Mouse (Mus musculus): ENCODE results near the gene 2810408A11Rik. TPM values are rescaled to one million over a fixed set of nuclear protein-coding genes. Genes with fewer than 3 reads are reported as not detected.

The 2810408A11Rik gene
- 3.1 TPM for polyA plus RNA-seq (2015; fragmentation: Illumina TruSeq; extraction: RNeasy Lipid Tissue Mini Kit (QIAGEN cat#74804); ENCODE audit: insufficient read depth, low replicate concordance)

DNA sequence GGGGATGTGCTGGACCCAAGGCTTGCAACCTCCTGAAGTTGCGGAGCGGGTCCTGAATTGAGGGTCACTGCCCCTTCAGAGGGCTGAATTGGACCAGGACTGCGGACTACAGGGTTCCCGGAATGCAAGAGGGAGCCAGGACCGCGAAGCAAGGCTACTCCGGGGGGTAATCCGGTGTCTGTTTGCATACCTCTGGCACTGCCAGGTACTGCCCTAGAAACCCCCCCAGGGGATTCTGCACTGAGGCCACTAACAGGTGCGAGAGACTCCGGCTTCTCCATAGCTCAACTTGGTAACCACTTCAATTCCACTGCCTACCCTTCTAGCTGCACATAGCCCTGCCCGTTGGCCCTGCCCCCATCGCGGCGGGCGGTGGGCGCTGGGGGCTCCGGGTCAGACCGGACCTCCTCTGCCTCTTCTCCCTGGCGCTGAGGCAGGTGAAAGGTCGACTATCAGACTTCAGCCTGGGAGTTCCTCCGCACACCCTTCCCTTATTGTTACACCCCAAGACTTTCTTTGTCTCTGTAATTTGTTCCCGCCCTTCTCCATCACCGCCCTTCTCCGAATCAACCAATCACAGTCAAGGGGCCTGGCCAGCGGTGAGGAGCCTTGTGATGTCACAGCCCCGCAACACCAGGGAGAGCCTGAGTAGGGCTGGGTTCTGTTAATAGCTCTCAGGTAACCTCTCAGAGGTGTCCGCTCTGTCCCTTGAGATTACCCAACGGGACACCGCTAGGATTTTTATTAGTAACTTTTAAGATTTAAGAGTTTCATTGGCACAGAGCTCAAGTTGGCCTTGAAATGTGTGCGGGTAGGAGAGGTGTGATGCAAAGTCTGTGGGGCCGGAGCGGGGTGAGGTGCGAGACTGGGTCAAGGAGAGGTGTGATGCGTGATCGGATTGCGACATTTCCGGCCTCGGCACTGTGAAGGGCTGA is at the start of gene 2810408A11Rik, which contains the start of gene Neurl4:
2810408A11Rik (minus strand) TSS at position 517 of the 935 bp plus-strand sequence.
Neurl4 (plus strand) TSS at position 602 of the 935 bp plus-strand sequence.

DNA sequence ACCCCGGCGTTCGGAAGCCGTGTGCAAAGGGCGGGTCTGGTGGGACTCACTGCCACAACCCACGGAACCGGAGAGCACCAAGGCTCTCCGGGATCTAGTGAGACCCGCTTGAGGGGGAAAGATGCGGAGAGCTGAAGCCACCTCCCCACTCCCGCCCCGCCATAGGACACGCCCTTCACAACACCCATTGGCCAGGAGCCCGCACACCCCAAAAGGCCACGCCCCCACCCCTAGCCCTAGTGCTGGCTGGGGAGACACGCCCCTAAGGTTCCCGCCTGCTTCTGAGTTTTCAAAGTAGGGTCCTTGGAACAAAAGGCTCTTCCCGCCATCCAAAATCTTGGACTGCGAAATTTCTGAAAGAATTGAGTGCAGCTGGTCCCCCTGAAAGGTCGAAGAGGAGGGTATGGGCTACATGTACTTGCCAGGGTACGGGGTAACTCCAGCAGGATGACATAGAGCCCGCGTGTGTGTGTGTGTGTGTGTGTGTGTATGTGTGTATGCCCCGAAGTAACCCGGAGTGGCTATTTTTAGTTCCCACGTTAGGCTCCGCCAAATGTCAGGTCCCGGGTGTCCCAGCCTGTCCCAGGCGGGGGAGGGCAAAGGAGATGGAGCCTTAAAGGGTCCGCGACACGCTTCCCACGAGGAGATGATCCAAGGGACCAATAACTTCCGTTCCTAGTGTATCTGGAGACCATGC is 47.4 kb upstream of the 2810408A11Rik start, which contains the start of gene Slc2a4:
Slc2a4 (minus strand) TSS at position 123 of the 697 bp plus-strand sequence.

GRCm38 (mm10) chr11:69935137-69935879 is 34.5 kb upstream of the 2810408A11Rik start, which contains the start of gene Ybx2:
Ybx2 (plus strand) TSS chr11:69935796.

GRCm38 (mm10) chr11:69921114-69922011 is 20.6 kb upstream of the 2810408A11Rik start, which contains the start of gene Eif5a:
Eif5a (minus strand) TSS chr11:69921958.

DNA sequence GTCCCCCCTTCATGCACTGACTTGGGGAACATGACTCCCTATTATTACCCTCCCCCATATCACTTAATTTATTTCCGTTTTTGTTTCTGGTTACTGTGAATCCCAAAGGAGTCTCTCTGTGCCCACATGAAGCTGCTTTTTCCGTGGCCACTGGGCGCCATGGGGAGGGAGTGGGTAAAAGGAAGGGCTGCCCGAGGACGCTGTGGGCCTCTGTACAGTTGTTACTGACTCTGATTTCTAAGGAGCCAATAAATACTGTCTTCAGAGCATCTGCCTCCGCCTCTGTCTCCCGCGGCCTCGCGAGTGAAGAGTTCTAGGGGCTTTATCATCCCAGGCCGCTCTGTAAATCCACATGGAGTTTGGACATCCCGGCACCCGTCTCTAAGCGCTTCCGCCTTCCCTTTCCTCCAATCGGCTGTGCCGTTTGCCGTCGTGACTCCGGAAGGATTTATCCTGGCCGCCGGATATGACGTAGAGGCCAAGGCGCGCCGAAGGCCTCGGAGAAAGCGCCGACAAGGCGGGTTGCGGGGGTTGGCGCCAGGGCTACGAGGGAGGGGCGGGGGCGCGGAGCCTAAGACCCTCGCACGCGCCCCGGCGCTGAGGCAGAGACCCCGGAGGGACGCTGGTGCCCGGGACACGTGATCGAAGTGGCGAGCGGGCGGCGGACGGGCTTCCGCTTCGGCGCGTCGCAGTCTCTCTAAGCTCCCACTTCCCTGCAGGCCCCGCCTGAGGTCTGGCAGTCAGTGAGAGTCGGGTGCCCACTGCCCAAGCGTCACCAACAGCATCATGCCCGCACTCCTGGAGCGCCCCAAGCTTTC is 13.0 kb upstream of the 2810408A11Rik start, which contains the start of gene Gps2:
Gps2 (plus strand) TSS at position 335 of the 818 bp plus-strand sequence.

GRCm38 (mm10) chr11:69895291-69895690 is 5.5 kb downstream of the 2810408A11Rik start, which contains the start of gene Acap1:
Acap1 (minus strand) TSS chr11:69895539.

GRCm38 (mm10) chr11:69880853-69881603 is 19.8 kb downstream of the 2810408A11Rik start, which contains the start of gene Kctd11:
Kctd11 (minus strand) TSS chr11:69881406.

GRCm38 (mm10) chr11:69877878-69878277 is 22.9 kb downstream of the 2810408A11Rik start, which contains the start of gene Tmem95:
Tmem95 (minus strand) TSS chr11:69878018.

GRCm38 (mm10) chr11:69858113-69858998 is 42.4 kb downstream of the 2810408A11Rik start, which contains the start of gene Tnk1:
Tnk1 (minus strand) TSS chr11:69858730.

Other genes with a start within 250 kb of the 2810408A11Rik start
- gene Sox15, start 245.7 kb downstream of the 2810408A11Rik start, polyA plus RNA-seq (2015; fragmentation: Illumina TruSeq; extraction: RNeasy Lipid Tissue Mini Kit (QIAGEN cat#74804); ENCODE audit: insufficient read depth, low replicate concordance): not detected
- gene Mpdu1, start 238.3 kb downstream of the 2810408A11Rik start, polyA plus RNA-seq (2015; fragmentation: Illumina TruSeq; extraction: RNeasy Lipid Tissue Mini Kit (QIAGEN cat#74804); ENCODE audit: insufficient read depth, low replicate concordance): 58.3 TPM
- 75.0 TPM for gene Cd68, start 234.8 kb downstream of the 2810408A11Rik start, polyA plus RNA-seq (2015; fragmentation: Illumina TruSeq; extraction: RNeasy Lipid Tissue Mini Kit (QIAGEN cat#74804); ENCODE audit: insufficient read depth, low replicate concordance)
- gene Eif4a1, start 228.6 kb downstream of the 2810408A11Rik start, polyA plus RNA-seq (2015; fragmentation: Illumina TruSeq; extraction: RNeasy Lipid Tissue Mini Kit (QIAGEN cat#74804); ENCODE audit: insufficient read depth, low replicate concordance): 820 TPM
- 194 TPM for gene Senp3, start 218.9 kb downstream of the 2810408A11Rik start, polyA plus RNA-seq (2015; fragmentation: Illumina TruSeq; extraction: RNeasy Lipid Tissue Mini Kit (QIAGEN cat#74804); ENCODE audit: insufficient read depth, low replicate concordance)
- gene Tnfsf13, start 215.2 kb downstream of the 2810408A11Rik start, polyA plus RNA-seq (2015; fragmentation: Illumina TruSeq; extraction: RNeasy Lipid Tissue Mini Kit (QIAGEN cat#74804); ENCODE audit: insufficient read depth, low replicate concordance): 17.3 TPM
- 12.0 TPM for gene Tnfsf12, start 205.1 kb downstream of the 2810408A11Rik start, polyA plus RNA-seq (2015; fragmentation: Illumina TruSeq; extraction: RNeasy Lipid Tissue Mini Kit (QIAGEN cat#74804); ENCODE audit: insufficient read depth, low replicate concordance)
- gene Tnfsfm13, start 204.9 kb downstream of the 2810408A11Rik start, polyA plus RNA-seq (2015; fragmentation: Illumina TruSeq; extraction: RNeasy Lipid Tissue Mini Kit (QIAGEN cat#74804); ENCODE audit: insufficient read depth, low replicate concordance): 7.2 TPM
- 121 TPM for gene Polr2a, start 142.3 kb downstream of the 2810408A11Rik start, polyA plus RNA-seq (2015; fragmentation: Illumina TruSeq; extraction: RNeasy Lipid Tissue Mini Kit (QIAGEN cat#74804); ENCODE audit: insufficient read depth, low replicate concordance)
- not detected for gene Slc35g3, start 139.0 kb downstream of the 2810408A11Rik start, polyA plus RNA-seq (2015; fragmentation: Illumina TruSeq; extraction: RNeasy Lipid Tissue Mini Kit (QIAGEN cat#74804); ENCODE audit: insufficient read depth, low replicate concordance)
- 27.8 TPM for gene Zbtb4, start 135.1 kb downstream of the 2810408A11Rik start, polyA plus RNA-seq (2015; fragmentation: Illumina TruSeq; extraction: RNeasy Lipid Tissue Mini Kit (QIAGEN cat#74804); ENCODE audit: insufficient read depth, low replicate concordance)
- gene Chrnb1, start 105.0 kb downstream of the 2810408A11Rik start, polyA plus RNA-seq (2015; fragmentation: Illumina TruSeq; extraction: RNeasy Lipid Tissue Mini Kit (QIAGEN cat#74804); ENCODE audit: insufficient read depth, low replicate concordance): 10.8 TPM
- 2.2 TPM for gene Fgf11, start 99.1 kb downstream of the 2810408A11Rik start, polyA plus RNA-seq (2015; fragmentation: Illumina TruSeq; extraction: RNeasy Lipid Tissue Mini Kit (QIAGEN cat#74804); ENCODE audit: insufficient read depth, low replicate concordance)
- not detected for gene Tmem102, start 95.4 kb downstream of the 2810408A11Rik start, polyA plus RNA-seq (2015; fragmentation: Illumina TruSeq; extraction: RNeasy Lipid Tissue Mini Kit (QIAGEN cat#74804); ENCODE audit: insufficient read depth, low replicate concordance)
- not detected for gene Gm39566, start 85.7 kb downstream of the 2810408A11Rik start, polyA plus RNA-seq (2015; fragmentation: Illumina TruSeq; extraction: RNeasy Lipid Tissue Mini Kit (QIAGEN cat#74804); ENCODE audit: insufficient read depth, low replicate concordance)
- gene Spem2, start 82.5 kb downstream of the 2810408A11Rik start, polyA plus RNA-seq (2015; fragmentation: Illumina TruSeq; extraction: RNeasy Lipid Tissue Mini Kit (QIAGEN cat#74804); ENCODE audit: insufficient read depth, low replicate concordance): not detected
- not detected for gene Spem1, start 78.8 kb downstream of the 2810408A11Rik start, polyA plus RNA-seq (2015; fragmentation: Illumina TruSeq; extraction: RNeasy Lipid Tissue Mini Kit (QIAGEN cat#74804); ENCODE audit: insufficient read depth, low replicate concordance)
- gene Nlgn2, start 63.2 kb downstream of the 2810408A11Rik start, polyA plus RNA-seq (2015; fragmentation: Illumina TruSeq; extraction: RNeasy Lipid Tissue Mini Kit (QIAGEN cat#74804); ENCODE audit: insufficient read depth, low replicate concordance): 4.4 TPM
- 87.3 TPM for gene Tmem256, start 62.5 kb downstream of the 2810408A11Rik start, polyA plus RNA-seq (2015; fragmentation: Illumina TruSeq; extraction: RNeasy Lipid Tissue Mini Kit (QIAGEN cat#74804); ENCODE audit: insufficient read depth, low replicate concordance)
- 11.9 TPM for gene Plscr3, start 54.6 kb downstream of the 2810408A11Rik start, polyA plus RNA-seq (2015; fragmentation: Illumina TruSeq; extraction: RNeasy Lipid Tissue Mini Kit (QIAGEN cat#74804); ENCODE audit: insufficient read depth, low replicate concordance)
- gene Tnk1, start 42.3 kb downstream of the 2810408A11Rik start, polyA plus RNA-seq (2015; fragmentation: Illumina TruSeq; extraction: RNeasy Lipid Tissue Mini Kit (QIAGEN cat#74804); ENCODE audit: insufficient read depth, low replicate concordance): 0.26 TPM
- gene Tmem95, start 23.0 kb downstream of the 2810408A11Rik start, polyA plus RNA-seq (2015; fragmentation: Illumina TruSeq; extraction: RNeasy Lipid Tissue Mini Kit (QIAGEN cat#74804); ENCODE audit: insufficient read depth, low replicate concordance): not detected
- 4.5 TPM for gene Kctd11, start 19.6 kb downstream of the 2810408A11Rik start, polyA plus RNA-seq (2015; fragmentation: Illumina TruSeq; extraction: RNeasy Lipid Tissue Mini Kit (QIAGEN cat#74804); ENCODE audit: insufficient read depth, low replicate concordance)
- gene Acap1, start 5.4 kb downstream of the 2810408A11Rik start, polyA plus RNA-seq (2015; fragmentation: Illumina TruSeq; extraction: RNeasy Lipid Tissue Mini Kit (QIAGEN cat#74804); ENCODE audit: insufficient read depth, low replicate concordance): 190 TPM
- 19.6 TPM for gene Neurl4, start 85 bp upstream of the 2810408A11Rik start, polyA plus RNA-seq (2015; fragmentation: Illumina TruSeq; extraction: RNeasy Lipid Tissue Mini Kit (QIAGEN cat#74804); ENCODE audit: insufficient read depth, low replicate concordance)
- 80.2 TPM for gene Gps2, start 12.9 kb upstream of the 2810408A11Rik start, polyA plus RNA-seq (2015; fragmentation: Illumina TruSeq; extraction: RNeasy Lipid Tissue Mini Kit (QIAGEN cat#74804); ENCODE audit: insufficient read depth, low replicate concordance)
- 389 TPM for gene Eif5a, start 21.0 kb upstream of the 2810408A11Rik start, polyA plus RNA-seq (2015; fragmentation: Illumina TruSeq; extraction: RNeasy Lipid Tissue Mini Kit (QIAGEN cat#74804); ENCODE audit: insufficient read depth, low replicate concordance)
- gene Ybx2, start 34.8 kb upstream of the 2810408A11Rik start, polyA plus RNA-seq (2015; fragmentation: Illumina TruSeq; extraction: RNeasy Lipid Tissue Mini Kit (QIAGEN cat#74804); ENCODE audit: insufficient read depth, low replicate concordance): 0.41 TPM
- 1.2 TPM for gene Slc2a4, start 47.2 kb upstream of the 2810408A11Rik start, polyA plus RNA-seq (2015; fragmentation: Illumina TruSeq; extraction: RNeasy Lipid Tissue Mini Kit (QIAGEN cat#74804); ENCODE audit: insufficient read depth, low replicate concordance)
- gene Cldn7, start 63.8 kb upstream of the 2810408A11Rik start, polyA plus RNA-seq (2015; fragmentation: Illumina TruSeq; extraction: RNeasy Lipid Tissue Mini Kit (QIAGEN cat#74804); ENCODE audit: insufficient read depth, low replicate concordance): 0.72 TPM
- gene Ctdnep1, start 80.2 kb upstream of the 2810408A11Rik start, polyA plus RNA-seq (2015; fragmentation: Illumina TruSeq; extraction: RNeasy Lipid Tissue Mini Kit (QIAGEN cat#74804); ENCODE audit: insufficient read depth, low replicate concordance): 106 TPM
- 46.5 TPM for gene Elp5, start 81.5 kb upstream of the 2810408A11Rik start, polyA plus RNA-seq (2015; fragmentation: Illumina TruSeq; extraction: RNeasy Lipid Tissue Mini Kit (QIAGEN cat#74804); ENCODE audit: insufficient read depth, low replicate concordance)
- 492 TPM for gene Gabarap, start 90.2 kb upstream of the 2810408A11Rik start, polyA plus RNA-seq (2015; fragmentation: Illumina TruSeq; extraction: RNeasy Lipid Tissue Mini Kit (QIAGEN cat#74804); ENCODE audit: insufficient read depth, low replicate concordance)
- gene Phf23, start 94.8 kb upstream of the 2810408A11Rik start, polyA plus RNA-seq (2015; fragmentation: Illumina TruSeq; extraction: RNeasy Lipid Tissue Mini Kit (QIAGEN cat#74804); ENCODE audit: insufficient read depth, low replicate concordance): 67.0 TPM
- gene Dvl2, start 99.6 kb upstream of the 2810408A11Rik start, polyA plus RNA-seq (2015; fragmentation: Illumina TruSeq; extraction: RNeasy Lipid Tissue Mini Kit (QIAGEN cat#74804); ENCODE audit: insufficient read depth, low replicate concordance): 9.8 TPM
- 41.9 TPM for gene Acadvl, start 114.4 kb upstream of the 2810408A11Rik start, polyA plus RNA-seq (2015; fragmentation: Illumina TruSeq; extraction: RNeasy Lipid Tissue Mini Kit (QIAGEN cat#74804); ENCODE audit: insufficient read depth, low replicate concordance)
- gene Dlg4, start 116.0 kb upstream of the 2810408A11Rik start, polyA plus RNA-seq (2015; fragmentation: Illumina TruSeq; extraction: RNeasy Lipid Tissue Mini Kit (QIAGEN cat#74804); ENCODE audit: insufficient read depth, low replicate concordance): 9.5 TPM
- not detected for gene Asgr1, start 153.1 kb upstream of the 2810408A11Rik start, polyA plus RNA-seq (2015; fragmentation: Illumina TruSeq; extraction: RNeasy Lipid Tissue Mini Kit (QIAGEN cat#74804); ENCODE audit: insufficient read depth, low replicate concordance)
- 0.68 TPM for gene Asgr2, start 191.7 kb upstream of the 2810408A11Rik start, polyA plus RNA-seq (2015; fragmentation: Illumina TruSeq; extraction: RNeasy Lipid Tissue Mini Kit (QIAGEN cat#74804); ENCODE audit: insufficient read depth, low replicate concordance)
- 2.1 TPM for gene Mgl2, start 229.3 kb upstream of the 2810408A11Rik start, polyA plus RNA-seq (2015; fragmentation: Illumina TruSeq; extraction: RNeasy Lipid Tissue Mini Kit (QIAGEN cat#74804); ENCODE audit: insufficient read depth, low replicate concordance)